Comparison of ENCODE assay signal across 8 mouse cellular contexts in genomic region chr3:95052959-95053358, GRCm38 (mm10). TPM values are rescaled to one million over a fixed set of nuclear protein-coding genes. Genes with fewer than 3 reads are reported as not detected.
DNase-seq lines count a peak whose midpoint lies in the region; ATAC-seq and TF ChIP-seq lines count a peak whose summit lies in the region.

No protein-coding gene starts in this region.

- peak; percentile 33; the same call in 1 of the 2 replicates for TF ChIP-seq CTCF in brain, embryonic 14.5 days (IDR thresholded peaks at IDR 0.05; ENCODE audit: borderline replicate concordance, extremely low read depth, insufficient read depth, insufficient read length)
- peak; percentile 89 for TF ChIP-seq CTCF in midbrain, postnatal 0 days (IDR thresholded peaks at IDR 0.05)

- H3K4me1 ChIP-seq in midbrain, postnatal 0 days (ENCODE audit: insufficient read depth, low read length): no peaks in the 10 kb centered on the region

- peak; percentile 52; the same call in 1 of the 2 replicates for ATAC-seq in midbrain, postnatal 0 days (ENCODE audit: low FRiP score)

- no peaks in the 10 kb centered on the region for H3K9me3 ChIP-seq in midbrain, postnatal 0 days (ENCODE audit: low read length)

- H3K27me3 ChIP-seq in midbrain, postnatal 0 days (ENCODE audit: insufficient read depth, low read length): no peaks in the 10 kb centered on the region

- H3K36me3 ChIP-seq in midbrain, postnatal 0 days (ENCODE audit: insufficient read depth, low read length): peaks cover 7% of the 10 kb centered on the region; the same call in 1 of the 2 replicates

- H3K4me2 ChIP-seq in midbrain, postnatal 0 days (ENCODE audit: low read depth, low read length, poor library complexity, severe bottlenecking): no peak overlapping the region

- intact Hi-C loops in heart, postnatal 25 days (cut with DNase I): no loop called here

- TF ChIP-seq POLR2A in brain, embryonic 14.5 days (IDR thresholded peaks at IDR 0.05; ENCODE audit: borderline replicate concordance, extremely low read depth, insufficient read depth, insufficient read length, poor library complexity, severe bottlenecking): no peak

- peak; percentile 28 to 60 for DNase-seq in heart, adult 18-20 months
- no peak for DNase-seq in heart, postnatal 25 days (ENCODE audit: low spot score)
- DNase-seq in right cerebral cortex, adult 18-20 months: peak; percentile 33
- DNase-seq in right cerebral cortex, postnatal 25 days: no peak
- DNase-seq in brain, embryonic 14.5 days (ENCODE audit: low read depth): peak; percentile 74
- DNase-seq in induced T-regulatory cell, adult 2 months (ENCODE audit: low read depth): peak; percentile 86
- DNase-seq in midbrain, postnatal 0 days (ENCODE audit: low spot score): peak; percentile 78
- no peak for DNase-seq in adrenal gland, postnatal 25 days

- no peak overlapping the region for H3K4me3 ChIP-seq in midbrain, postnatal 0 days (ENCODE audit: low read depth, low read length)

- WGBS in midbrain, postnatal 0 days: 58% methylated on average over 1 of the region's 1 CpGs

- no peak overlapping the region for H3K27ac ChIP-seq in midbrain, postnatal 0 days (ENCODE audit: low read depth, low read length)

- H3K9ac ChIP-seq in midbrain, postnatal 0 days (replicated peaks; ENCODE audit: low read length, poor library complexity, severe bottlenecking): no peak overlapping the region

RNA-seq across cellular contexts. Expression of gene Psmd4, which starts 10.5 kb away (rescaled TPM):
- 100 to 1,000 TPM; 146 to 151 TPM for total RNA-seq in heart, adult 18-20 months (2021)
- 100 to 1,000 TPM; 119 to 129 TPM for total RNA-seq in heart, postnatal 25 days (2021)
- polyA plus RNA-seq in brain, embryonic 14.5 days (2012; rRNA removed): 256 and 330 TPM in 2 replicates
- total RNA-seq in midbrain, postnatal 0 days (2014; rRNA removed): 179 and 200 TPM in 2 replicates
- polyA plus RNA-seq in midbrain, postnatal 0 days (2015; fragmentation: Nextera tagmentation; extraction: Ambion mirVana): 262 and 267 TPM in 2 replicates
- 261 and 282 TPM in 2 replicates for total RNA-seq in adrenal gland, postnatal 25 days (2021)

RNA-seq across cellular contexts. Expression of gene Zfp687, which starts 37.7 kb away (rescaled TPM):
- total RNA-seq in heart, adult 18-20 months (2021): 10 to 100 TPM; 10.3 to 12.0 TPM
- 10 to 100 TPM; 10.8 to 11.1 TPM for total RNA-seq in heart, postnatal 25 days (2021)
- polyA plus RNA-seq in brain, embryonic 14.5 days (2012; rRNA removed): 23.6 and 25.1 TPM in 2 replicates
- total RNA-seq in midbrain, postnatal 0 days (2014; rRNA removed): 25.7 and 30.0 TPM in 2 replicates
- polyA plus RNA-seq in midbrain, postnatal 0 days (2015; fragmentation: Nextera tagmentation; extraction: Ambion mirVana): 13.3 and 15.6 TPM in 2 replicates
- total RNA-seq in adrenal gland, postnatal 25 days (2021): 25.6 and 44.9 TPM in 2 replicates

RNA-seq across cellular contexts. Expression of gene Pip5k1a, which starts 53.8 kb away (rescaled TPM):
- total RNA-seq in heart, adult 18-20 months (2021): 10 to 100 TPM; 14.9 to 15.3 TPM
- total RNA-seq in heart, postnatal 25 days (2021): 10 to 100 TPM; 14.2 to 15.2 TPM
- 30.4 and 31.6 TPM in 2 replicates for polyA plus RNA-seq in brain, embryonic 14.5 days (2012; rRNA removed)
- total RNA-seq in midbrain, postnatal 0 days (2014; rRNA removed): 20.1 and 21.6 TPM in 2 replicates
- polyA plus RNA-seq in midbrain, postnatal 0 days (2015; fragmentation: Nextera tagmentation; extraction: Ambion mirVana): 12.9 and 13.3 TPM in 2 replicates
- 39.5 and 43.1 TPM in 2 replicates for total RNA-seq in adrenal gland, postnatal 25 days (2021)

RNA-seq across cellular contexts. Expression of gene Vps72, which starts 57.9 kb away (rescaled TPM):
- 10 to 100 TPM; 32.1 to 32.5 TPM for total RNA-seq in heart, adult 18-20 months (2021)
- total RNA-seq in heart, postnatal 25 days (2021): 10 to 100 TPM; 31.3 to 32.2 TPM
- polyA plus RNA-seq in brain, embryonic 14.5 days (2012; rRNA removed): 159 and 173 TPM in 2 replicates
- 69.6 and 84.7 TPM in 2 replicates for total RNA-seq in midbrain, postnatal 0 days (2014; rRNA removed)
- 131 and 136 TPM in 2 replicates for polyA plus RNA-seq in midbrain, postnatal 0 days (2015; fragmentation: Nextera tagmentation; extraction: Ambion mirVana)
- 68.4 and 72.5 TPM in 2 replicates for total RNA-seq in adrenal gland, postnatal 25 days (2021)

Comparison
In these comparisons a context has a peak if more than half of its experiments do, and no peak if none do; other contexts are left out.
1. DNase-seq: peak in heart, adult 18-20 months (2 of 2), right cerebral cortex, adult 18-20 months (single experiment), brain, embryonic 14.5 days (single experiment), induced T-regulatory cell, adult 2 months (single experiment) and midbrain, postnatal 0 days (single experiment); none in heart, postnatal 25 days (single experiment), right cerebral cortex, postnatal 25 days (single experiment) and adrenal gland, postnatal 25 days (single experiment).